Mouse (Mus musculus) left cerebral cortex, postnatal 25 days (tissue): ENCODE data around the gene Tssk4. TPM values are rescaled to one million over a fixed set of nuclear protein-coding genes. Genes with fewer than 3 reads are reported as not detected.
A peak's percentile ranks its signal among the peaks of the same experiment; 100 is the strongest.

ENCODE experiments used
- DNase-seq, 2 experiments: peaks; one replicate each; pipeline ENCODE4 v3.0.0; 2022; ENCODE audit warnings: low spot score in 2 of 2, mixed read lengths in 1 of 2
- intact Hi-C: fragments of 180-260 bp; cut with DNase I; formaldehyde crosslinking; loops from one replicate; pipeline ENCODE4 v1.15.1; 2025
- total RNA-seq, 2 experiments: library from RNA; stranded (reverse); gene quantifications; 2 replicates each; pipeline ENCODE4 v1.2.3; 2021

Tssk4 gene
- 1 to 10 TPM in 1 of 2 experiments, under 1 TPM in 1; 0.30 to 1.1 TPM for total RNA-seq

- DNase-seq: no peak
- intact Hi-C loops: no loop called here
Observed at GRCm38 (mm10) chr14:55649884-55650283, at the start of gene Tssk4. TSS of gene Tssk4 (plus strand) at chr14:55650184.

GRCm38 (mm10) chr14:55603271-55603632 is 46.7 kb upstream of the Tssk4 start, which contains the start of gene Irf9:
TSS of gene Irf9 (plus strand) at chr14:55603571.
- intact Hi-C loops: no loop called here
- DNase-seq: no peak

GRCm38 (mm10) chr14:55603633-55604576 is 46.1 kb upstream of the Tssk4 start:
- DNase-seq: peak; percentile 83 to 92
- intact Hi-C loops: loop anchor here (2.0 kb wide), 1 partner anchor 31 kb away; the partner anchor contains the start of gene Ipo4

DNA sequence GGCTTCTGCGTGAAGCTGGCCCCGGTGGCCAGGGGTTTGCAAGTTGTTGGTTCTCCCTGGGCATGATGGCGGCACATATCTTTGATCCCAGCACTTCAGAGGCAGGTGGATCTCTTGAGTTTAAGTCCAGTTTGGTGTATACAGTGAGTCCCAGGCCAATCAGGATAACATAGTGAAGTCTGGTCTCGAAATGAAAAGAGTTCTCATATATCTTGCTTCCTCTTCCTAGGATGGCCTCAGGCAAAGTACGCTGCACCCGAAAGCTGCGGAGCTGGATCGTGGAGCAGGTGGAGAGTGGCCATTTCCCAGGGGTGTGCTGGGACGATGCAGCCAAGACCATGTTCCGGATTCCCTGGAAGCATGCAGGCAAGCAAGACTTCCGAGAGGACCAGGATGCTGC is 45.2 kb upstream of the Tssk4 start:
- intact Hi-C loops: loop anchor here (2.0 kb wide), 1 partner anchor 30 kb away; the partner anchor contains the start of gene Ipo4
- DNase-seq: no peak

DNA sequence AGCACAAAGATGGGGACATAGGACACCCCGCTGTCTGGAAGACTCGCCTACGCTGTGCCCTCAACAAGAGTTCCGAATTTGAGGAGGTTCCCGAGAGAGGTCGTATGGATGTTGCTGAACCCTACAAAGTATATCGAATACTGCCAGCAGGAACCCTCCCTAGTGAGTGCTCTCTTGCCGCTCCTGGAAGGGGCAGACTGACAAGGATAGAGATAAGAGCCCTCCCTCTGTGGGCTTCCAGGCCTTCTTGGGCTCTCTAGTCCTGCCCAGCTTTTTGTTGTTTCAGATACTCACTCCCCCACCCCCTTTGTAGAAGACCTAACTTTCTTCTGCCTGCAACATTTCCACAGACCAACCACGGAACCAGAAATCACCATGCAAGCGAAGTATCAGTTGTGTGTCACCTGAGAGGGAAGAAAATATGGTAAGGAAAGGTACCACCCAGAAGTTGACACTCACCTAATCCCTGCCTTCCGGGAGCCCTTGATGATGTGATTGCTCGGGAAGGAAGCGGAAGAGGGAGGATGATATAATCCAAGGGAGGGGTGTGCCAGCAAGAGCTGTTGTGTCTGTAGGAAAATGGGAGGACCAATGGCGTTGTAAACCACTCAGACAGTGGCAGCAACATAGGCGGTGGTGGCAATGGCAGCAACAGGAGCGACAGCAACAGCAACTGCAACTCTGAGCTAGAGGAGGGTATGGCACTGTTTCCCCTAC is 44.1 kb upstream of the Tssk4 start:
- intact Hi-C loops: loop anchor here (2.0 kb wide), 1 partner anchor 29 kb away; the partner anchor contains the start of gene Ipo4
- no peak for DNase-seq

GRCm38 (mm10) chr14:55608339-55608738 is 41.6 kb upstream of the Tssk4 start:
- intact Hi-C loops: no loop called here
- no peak for DNase-seq

DNA sequence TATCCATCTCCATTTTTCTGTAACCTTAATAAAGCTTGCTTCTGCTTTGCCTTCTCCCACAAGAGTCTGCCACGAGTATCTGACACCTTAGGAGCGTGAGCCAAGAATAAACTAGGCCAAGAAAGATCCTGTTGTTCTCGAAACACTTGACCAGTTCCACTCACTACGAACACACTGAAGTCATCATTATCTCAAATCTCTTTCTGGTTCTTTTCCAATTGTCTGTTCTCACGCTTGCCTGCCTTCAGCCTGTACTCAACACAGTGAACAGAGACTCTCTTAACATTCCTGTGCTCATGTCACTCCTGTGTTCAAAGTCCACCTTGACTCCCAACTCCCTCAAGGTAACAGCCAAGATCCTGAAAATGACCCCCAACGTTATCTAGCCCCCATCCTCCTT is 36.6 kb upstream of the Tssk4 start:
- no peak for DNase-seq
- intact Hi-C loops: no loop called here

DNA sequence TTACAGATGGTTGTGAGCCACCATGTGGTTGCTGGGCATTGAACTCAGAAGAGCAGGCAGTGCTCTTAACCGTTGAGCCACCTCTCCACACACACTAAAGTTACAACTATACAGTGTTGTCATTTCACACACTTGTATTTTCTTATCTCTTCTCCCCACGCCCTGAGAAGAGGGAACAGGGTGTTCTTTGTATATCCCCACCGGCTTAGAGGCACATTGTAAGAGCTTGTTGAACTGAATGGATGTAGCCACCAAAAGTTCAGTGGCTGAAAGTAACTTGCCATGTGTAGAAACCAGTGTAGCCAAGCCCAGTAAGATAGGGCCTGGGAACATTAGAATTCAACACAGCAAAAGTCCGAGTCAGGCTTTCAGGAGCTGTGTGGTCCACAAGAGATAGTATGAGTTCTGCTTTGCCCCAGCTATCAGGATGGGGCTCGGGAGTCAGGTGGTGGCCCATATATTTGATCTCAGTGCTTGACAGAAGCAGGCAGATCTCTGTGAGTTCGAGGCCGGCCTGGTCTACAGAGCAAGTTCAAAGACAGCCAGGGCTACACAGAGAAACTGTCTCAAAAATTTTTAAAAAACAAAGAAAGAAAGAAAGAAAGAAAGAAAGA is 35.3 kb upstream of the Tssk4 start:
- DNase-seq: no peak
- intact Hi-C loops: no loop called here

DNA sequence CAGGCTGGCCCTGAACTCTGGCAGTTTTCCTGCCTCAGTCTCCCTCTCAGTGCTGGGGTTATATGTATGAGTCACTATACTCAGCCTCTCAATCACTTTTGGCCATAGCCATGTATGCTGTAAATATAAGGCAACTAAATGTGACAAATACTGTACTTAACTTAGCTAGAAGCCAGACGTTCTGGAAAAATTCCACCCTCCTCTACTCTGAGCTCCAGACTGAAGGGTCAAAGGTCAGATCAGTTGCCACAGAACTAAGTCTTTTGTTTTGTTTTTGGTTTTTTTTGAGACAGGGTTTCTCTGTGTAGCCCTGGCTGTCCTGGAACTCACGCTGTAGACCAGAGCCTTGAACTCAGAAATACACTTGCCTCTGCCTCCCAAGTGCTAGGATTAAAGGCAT is 34.1 kb upstream of the Tssk4 start:
- DNase-seq: no peak
- intact Hi-C loops: no loop called here

- DNase-seq: no peak
- intact Hi-C loops: no loop called here
Observed at GRCm38 (mm10) chr14:55616844-55617243, 33.1 kb upstream of the Tssk4 start.

- peak in 1 of 2 experiments; percentile 19 for DNase-seq
Observed at GRCm38 (mm10) chr14:55617822-55618221, 32.2 kb upstream of the Tssk4 start, which contains the start of gene Rec8. TSS of gene Rec8 (plus strand) at chr14:55618037.

DNA sequence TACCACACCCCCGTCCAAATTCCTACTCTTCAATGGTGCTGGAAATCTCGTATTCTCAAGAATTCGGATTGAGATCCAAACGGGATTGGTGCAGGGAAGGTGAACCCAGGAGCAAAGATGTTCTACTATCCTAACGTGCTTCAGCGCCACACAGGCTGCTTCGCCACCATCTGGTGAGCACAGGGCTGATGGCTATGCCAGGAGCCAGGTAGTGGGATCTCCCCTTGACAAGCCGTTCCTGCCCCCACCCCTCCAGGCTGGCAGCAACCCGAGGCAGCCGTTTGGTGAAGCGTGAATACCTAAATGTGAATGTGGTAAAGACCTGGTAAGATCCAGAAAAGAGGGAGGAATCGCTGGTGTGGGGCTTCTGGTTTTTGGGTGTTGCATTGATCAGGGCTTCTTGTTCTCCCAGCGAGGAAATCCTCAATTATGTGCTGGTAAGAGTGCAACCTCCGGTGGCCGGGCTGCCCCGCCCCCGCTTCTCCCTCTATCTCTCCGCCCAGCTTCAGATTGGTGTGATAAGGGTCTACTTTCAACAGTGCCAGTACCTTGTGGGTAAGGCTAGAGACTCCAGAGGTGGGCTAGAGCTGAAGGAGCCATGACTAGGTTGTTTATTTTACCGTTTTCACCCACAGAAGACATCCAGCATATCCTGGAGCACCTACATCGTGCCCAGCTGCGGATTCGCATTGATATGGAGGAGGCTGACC is 31.3 kb upstream of the Tssk4 start:
- intact Hi-C loops: no loop called here
- no peak for DNase-seq

More at GRCm38 (mm10) chr14:55617822-55618221, 32.2 kb upstream of the Tssk4 start, which contains the start of gene Rec8:
- intact Hi-C loops: no loop called here

- no peak for DNase-seq
- intact Hi-C loops: no loop called here
Observed at GRCm38 (mm10) chr14:55628077-55628827, 21.7 kb upstream of the Tssk4 start.

DNA sequence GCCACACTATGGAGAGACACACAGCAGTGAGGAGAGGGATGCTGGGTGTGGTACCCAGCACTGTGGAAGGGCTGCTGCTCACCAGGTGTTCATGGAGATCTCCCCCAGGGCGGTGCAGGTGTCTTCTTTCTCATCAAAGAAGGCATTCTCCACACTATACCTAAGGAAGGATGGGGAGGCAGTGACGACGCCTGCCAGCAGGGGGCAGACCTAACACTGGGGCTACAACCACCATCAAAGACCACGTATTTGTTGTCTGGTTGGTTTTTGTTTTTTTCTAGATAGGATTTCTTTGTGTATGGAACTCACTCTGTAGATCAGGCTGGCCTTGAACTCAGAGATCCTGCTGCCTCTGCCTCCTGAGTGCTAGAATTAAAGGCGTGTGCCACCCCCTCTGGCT is 20.7 kb upstream of the Tssk4 start:
- DNase-seq: peak in 1 of 2 experiments; percentile 34
- intact Hi-C loops: loop anchor here (1.0 kb wide), 1 partner anchor 114 kb away; no protein-coding TSS in a partner anchor

GRCm38 (mm10) chr14:55634874-55635522 is 15.0 kb upstream of the Tssk4 start:
- DNase-seq: peak; percentile 17 to 42
- intact Hi-C loops: loop anchor here (2.0 to 5.0 kb wide), 2 partner anchors 30 to 43 kb away; partner anchors contain the start of genes Psme2 and Rnf31

GRCm38 (mm10) chr14:55635523-55636007 is 14.4 kb upstream of the Tssk4 start, which contains the start of gene Ipo4:
TSS of gene Ipo4 (minus strand) at chr14:55635957.
- peak; percentile 87 to 95 for DNase-seq
- intact Hi-C loops: loop anchor here (2.0 to 5.0 kb wide), 2 partner anchors 31 to 43 kb away; partner anchors contain the start of genes Psme2 and Rnf31

- DNase-seq: no peak
Observed at GRCm38 (mm10) chr14:55637795-55638194, 12.2 kb upstream of the Tssk4 start, which contains the start of gene Gm49378. TSS of gene Gm49378 (minus strand) at chr14:55637895.

More at GRCm38 (mm10) chr14:55637795-55638194, 12.2 kb upstream of the Tssk4 start, which contains the start of gene Gm49378:
- intact Hi-C loops: loop anchor here (5.0 kb wide), 1 partner anchor 45 kb away; the partner anchor contains the start of genes Psme2 and Rnf31
